Mouse (Mus musculus) heart, postnatal 25 days (tissue): ENCODE results near the gene Amfr. TPM values are rescaled to one million over a fixed set of nuclear protein-coding genes. Genes with fewer than 3 reads are reported as not detected.

Source experiments
- DNase-seq: peaks from one replicate; pipeline ENCODE4 v3.0.0; 2022; ENCODE audit warnings: low spot score
- intact Hi-C: fragments of 180-260 bp; cut with DNase I; formaldehyde crosslinking; loops from one replicate; pipeline ENCODE4 v1.15.1; 2025
- microRNA-seq: library from miRNA; unstranded; fragments of <30 nt; microRNA quantifications from one replicate; pipeline ENCODE4 v1.2.0, GENCODE M21; 2022
- total RNA-seq, 2 experiments: library from RNA; stranded (reverse); gene quantifications; 2 replicates each; pipeline ENCODE4 v1.2.3; 2021

The Amfr gene
- total RNA-seq, 2 experiments from 2014 or later = 112 to 121 TPM

- no peak for DNase-seq
- intact Hi-C loops = no loop called here
These were observed 71.9 kb downstream of the Amfr start for GRCm38 (mm10) chr8:93940542-93941423.

- DNase-seq = no peak
- intact Hi-C loops = no loop called here
These were observed 74.4 kb downstream of the Amfr start for GRCm38 (mm10) chr8:93938193-93938592.

DNA sequence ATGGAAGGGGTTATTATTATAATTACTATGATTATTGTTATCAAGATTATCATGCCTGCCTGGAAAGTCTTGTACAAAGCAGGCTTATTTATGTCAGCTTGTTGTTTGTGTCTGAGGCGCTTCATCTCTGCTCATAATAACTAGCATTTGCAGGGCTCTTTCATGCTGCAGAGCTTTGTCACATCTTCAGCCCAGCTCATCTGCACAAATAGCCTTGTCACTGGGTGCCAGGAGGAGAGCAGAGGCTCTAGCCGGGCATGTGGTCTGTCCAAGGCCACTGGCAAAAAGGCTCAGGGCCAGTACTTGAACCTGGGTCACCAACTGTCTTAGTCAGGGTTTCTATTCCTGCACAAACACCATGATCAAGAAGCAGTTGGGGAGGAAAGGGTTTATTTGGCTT, 79.4 kb downstream of the Amfr start:
- intact Hi-C loops = loop anchor here (2.0 to 5.0 kb wide), 3 partner anchors 91 to 341 kb away; no protein-coding TSS in a partner anchor
- no peak for DNase-seq

- DNase-seq = peak; percentile 62
- intact Hi-C loops = loop anchor here (2.0 to 5.0 kb wide), 3 partner anchors 91 to 341 kb away; no protein-coding TSS in a partner anchor
These were observed 79.8 kb downstream of the Amfr start for GRCm38 (mm10) chr8:93932873-93933272.

- intact Hi-C loops = loop anchor here (2.0 to 5.0 kb wide), 3 partner anchors 89 to 339 kb away; no protein-coding TSS in a partner anchor
- DNase-seq = no peak
These were observed 81.3 kb downstream of the Amfr start for GRCm38 (mm10) chr8:93931336-93931735.

DNA sequence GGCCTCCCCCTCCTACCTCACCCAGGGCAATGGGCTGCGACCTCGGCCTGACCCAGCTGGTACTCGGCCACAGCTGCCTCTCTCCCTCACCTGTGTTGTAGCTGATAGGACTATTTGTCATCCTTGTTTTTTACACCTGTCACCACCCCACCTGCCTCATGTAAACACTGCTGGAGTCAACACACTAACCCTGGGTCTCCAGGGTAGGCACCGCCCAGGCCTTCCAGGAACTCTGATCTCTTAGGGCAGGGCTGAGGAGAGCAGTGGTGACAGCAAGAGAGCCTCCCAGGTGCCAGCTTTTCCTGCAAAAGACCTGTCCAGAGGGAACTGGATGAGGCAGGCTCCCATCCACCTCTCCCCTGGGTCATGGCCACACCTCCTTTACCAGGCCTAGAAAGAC, 83.4 kb downstream of the Amfr start:
- DNase-seq = no peak
- intact Hi-C loops = no loop called here

DNA sequence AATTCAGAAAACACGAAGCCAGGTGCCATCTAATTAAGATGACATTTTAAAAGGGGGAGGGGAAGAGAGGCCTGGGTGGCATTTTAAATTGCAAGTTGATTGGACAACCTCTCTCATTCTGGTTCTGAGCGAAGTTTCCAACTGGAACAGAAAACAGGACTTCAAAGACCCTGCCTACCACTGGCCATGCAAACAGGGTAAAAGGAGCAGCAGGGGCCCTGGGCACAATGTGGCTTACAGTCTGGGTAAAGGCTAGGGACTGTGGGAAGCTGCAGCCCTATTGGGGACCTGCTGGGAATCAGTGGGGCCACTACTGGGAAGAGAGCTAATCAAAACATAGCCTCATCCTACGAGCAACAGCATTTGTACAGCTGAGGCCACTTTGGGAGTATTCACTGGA, 87.1 kb downstream of the Amfr start:
- no peak for DNase-seq
- intact Hi-C loops = no loop called here

DNA sequence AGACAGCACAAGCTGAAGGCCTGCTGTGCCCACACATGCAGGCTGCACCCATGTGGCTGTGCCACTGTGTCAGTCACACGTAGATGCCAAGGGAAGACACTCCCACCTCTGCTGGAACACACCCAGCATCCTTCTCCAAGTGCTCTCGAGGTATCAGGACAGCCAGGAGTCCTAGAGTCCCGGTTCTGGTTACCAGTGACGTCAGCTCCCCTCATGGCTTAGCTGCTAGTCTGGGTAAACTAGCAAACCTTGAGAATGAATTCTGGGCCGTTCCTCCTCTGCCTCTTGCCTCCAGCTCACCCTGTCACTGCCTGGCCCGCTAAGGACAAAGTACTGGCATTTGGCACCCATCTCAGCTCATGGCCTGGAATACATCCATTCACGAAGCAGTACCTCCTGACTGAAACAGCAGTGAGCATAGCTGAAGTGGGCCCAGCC, 88.7 kb downstream of the Amfr start:
- DNase-seq = no peak

More for the DNA sequence above, 88.7 kb downstream of the Amfr start:
- intact Hi-C loops = no loop called here

Small RNAs within 50 kb of the gene (microRNA-seq; reads per million reads assigned to microRNA genes)
- gene Gm24159 = not detected

Other genes starting within 250 kb of the Amfr start
- 10 to 100 TPM; 26.0 to 27.4 TPM for gene Gnao1, start 202.9 kb downstream of the Amfr start, total RNA-seq
- gene Nudt21, start 24.2 kb upstream of the Amfr start, total RNA-seq = 10 to 100 TPM; 24.8 to 27.1 TPM
- gene Ogfod1, start 24.4 kb upstream of the Amfr start, total RNA-seq = 10 to 100 TPM; 29.5 to 30.1 TPM
- 1 to 10 TPM; 4.2 to 7.4 TPM for gene Bbs2, start 86.1 kb upstream of the Amfr start, total RNA-seq
- not detected for gene Mt4, start 124.4 kb upstream of the Amfr start, total RNA-seq
- 1 to 10 TPM; 3.2 to 5.6 TPM for gene Mt3, start 139.8 kb upstream of the Amfr start, total RNA-seq
- 100 to 1,000 TPM in 1 of 2 experiments, 10 to 100 TPM in 1; 47.6 to 115 TPM for gene Mt2, start 159.8 kb upstream of the Amfr start, total RNA-seq
- gene Mt1, start 166.2 kb upstream of the Amfr start, total RNA-seq = 100 to 1,000 TPM; 270 to 370 TPM
- 10 to 100 TPM; 15.3 to 15.5 TPM for gene Nup93, start 201.7 kb upstream of the Amfr start, total RNA-seq